Mouse (Mus musculus) thymus, postnatal 14 days (tissue): Measurements from ENCODE around the gene Gm3095.
"Not testable (repeated sequence)": the region's sequence is repeated elsewhere in the genome, so short reads cannot be mapped to it uniquely, and the experiment has no call there.

ENCODE experiments used
- DNase-seq: peaks from one replicate; pipeline ENCODE4 v3.0.0; 2021

Gene Gm3095

DNA sequence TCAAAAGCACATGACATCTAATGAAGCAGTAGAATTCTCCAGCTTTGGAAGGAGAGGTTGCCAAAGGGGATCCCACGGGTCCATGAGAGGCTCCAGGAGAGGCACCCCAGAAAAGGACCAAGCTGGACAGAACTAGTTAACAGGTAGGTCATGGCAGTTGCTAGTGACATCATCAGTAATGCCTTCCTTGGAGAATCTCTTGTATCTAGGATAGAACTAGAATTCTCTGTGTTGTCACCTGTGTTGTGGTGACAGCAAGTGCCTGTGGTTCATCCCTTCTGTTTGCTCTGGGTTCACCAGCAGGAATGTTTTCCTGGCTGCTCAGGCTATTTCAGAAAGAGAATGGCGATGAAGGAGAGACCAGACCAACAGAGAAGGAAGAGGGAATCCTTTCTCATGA is at the start of gene Gm3095:
Gm3095 (plus strand) TSS at position 301 of the 400 bp plus-strand sequence.
- not testable (repeated sequence) for DNase-seq

DNA sequence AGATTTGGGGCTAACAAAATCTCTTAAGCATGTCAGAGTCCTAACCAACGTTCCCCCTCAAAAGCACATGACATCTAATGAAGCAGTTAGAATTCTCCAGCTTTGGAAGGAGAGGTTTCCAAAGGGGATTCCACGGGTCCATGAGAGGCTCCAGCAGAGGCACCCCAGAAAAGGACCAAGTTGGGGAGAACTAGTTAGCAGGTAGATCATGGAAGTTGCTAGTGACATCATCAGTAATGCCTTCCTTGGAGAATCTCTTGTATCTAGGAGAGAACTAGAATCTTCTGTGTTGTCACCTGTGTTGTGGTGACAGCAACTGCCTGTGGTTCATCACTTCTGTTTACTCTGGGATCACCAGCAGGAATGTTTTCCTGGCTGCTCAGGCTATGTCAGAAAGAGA is 31.9 kb upstream of the Gm3095 start, which contains the start of gene Gm3029:
Gm3029 (plus strand) TSS at position 301 of the 400 bp plus-strand sequence.
- DNase-seq = not testable (repeated sequence)

DNA sequence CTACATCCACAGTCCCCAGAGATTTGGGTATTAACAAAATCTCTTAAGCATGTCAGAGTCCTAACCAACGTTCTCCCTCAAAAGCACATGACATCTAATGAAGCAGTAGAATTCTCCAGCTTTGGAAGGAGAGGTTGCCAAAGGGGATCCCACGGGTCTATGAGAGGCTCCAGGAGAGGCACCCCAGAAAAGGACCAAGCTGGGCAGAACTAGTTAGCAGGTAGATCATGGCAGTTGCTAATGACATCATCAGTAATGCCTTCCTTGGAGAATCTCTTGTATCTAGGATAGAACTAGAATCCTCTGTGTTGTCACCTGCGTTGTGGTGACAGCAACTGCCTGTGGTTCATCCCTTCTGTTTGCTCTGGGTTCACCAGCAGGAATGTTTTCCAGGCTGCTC is 34.7 kb downstream of the Gm3095 start, which contains the start of gene Gm3099:
Gm3099 (plus strand) TSS at position 301 of the 400 bp plus-strand sequence.
- DNase-seq = not testable (repeated sequence)
